Mouse (Mus musculus): ENCODE data around the gene Cyp26c1. TPM values are rescaled to one million over a fixed set of nuclear protein-coding genes. Genes with fewer than 3 reads are reported as not detected.
A peak's percentile ranks its signal among the peaks of the same experiment; 100 is the strongest.

The Cyp26c1 gene
- total RNA-seq (2021) = under 1 TPM; 0.15 TPM
- long read RNA-seq, experiment 1 = 0 reads
- long read RNA-seq, experiment 2 = 0 reads

DNA sequence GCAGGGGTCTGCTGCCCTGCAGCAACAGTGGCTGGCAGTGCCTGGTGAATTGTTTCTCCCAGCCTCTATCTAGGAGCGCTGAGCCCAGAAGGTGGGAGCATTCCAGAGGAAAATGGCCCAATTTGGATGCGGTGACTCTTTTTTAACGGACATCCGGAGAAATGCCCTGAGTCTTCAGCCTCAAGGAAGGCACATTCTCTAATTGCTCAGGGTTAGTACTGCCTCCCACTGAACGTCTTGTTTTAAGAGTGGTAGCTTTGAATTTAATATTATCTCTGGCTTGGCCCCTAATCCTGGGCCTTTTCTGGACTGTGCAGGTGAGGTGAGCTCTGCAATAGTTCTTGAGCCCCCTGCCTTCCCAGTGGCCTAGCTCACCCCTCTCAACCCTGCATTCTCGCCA lies at the start of gene Cyp26c1:
Gene Cyp26c1 (plus strand): TSS at position 301 of the 400 bp plus-strand sequence.
- no peak for DNase-seq

DNA sequence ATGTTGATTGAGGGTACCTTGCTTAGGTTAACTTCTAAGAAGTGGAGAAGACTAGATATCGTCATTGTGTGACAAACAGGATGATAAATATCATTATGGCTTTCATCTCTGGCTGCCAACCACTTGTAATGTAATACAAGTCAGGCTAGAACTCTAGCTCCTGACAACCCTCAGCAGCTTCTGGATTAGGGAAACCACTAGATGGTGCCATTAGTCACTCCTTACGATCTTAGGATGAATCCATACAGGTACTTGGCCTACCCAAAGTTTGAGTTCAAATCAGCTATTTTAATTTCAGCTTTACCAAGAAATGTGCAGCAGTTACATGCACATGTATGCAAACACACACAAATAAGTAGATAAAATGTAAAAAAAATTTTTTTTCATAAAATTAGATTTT lies 37.4 kb upstream of the Cyp26c1 start:
- DNase-seq = no peak

DNA sequence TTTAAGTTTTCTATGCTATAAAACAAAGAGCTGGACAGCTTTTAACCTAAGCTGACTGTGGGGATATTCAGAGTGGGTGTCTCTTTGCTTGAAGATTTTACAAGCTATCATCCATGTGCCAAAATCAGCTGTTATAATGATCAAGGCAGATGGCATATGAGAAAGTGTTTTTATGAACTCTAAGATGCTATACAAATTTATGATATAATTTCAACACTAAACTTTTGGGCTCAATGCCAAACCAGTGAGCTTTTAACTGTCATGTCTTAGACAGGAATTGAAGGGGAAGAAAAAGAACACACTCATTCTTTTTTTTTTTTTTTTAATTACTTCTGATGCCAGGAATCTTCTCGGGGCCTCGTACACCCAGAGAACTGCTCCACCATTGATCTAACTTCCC lies 34.9 kb upstream of the Cyp26c1 start:
- no peak for DNase-seq

- no peak for DNase-seq
Measured at GRCm38 (mm10) chr19:37654012-37654411, 31.4 kb upstream of the Cyp26c1 start.

GRCm38 (mm10) chr19:37656441-37656840 lies 28.9 kb upstream of the Cyp26c1 start:
- no peak for DNase-seq

DNA sequence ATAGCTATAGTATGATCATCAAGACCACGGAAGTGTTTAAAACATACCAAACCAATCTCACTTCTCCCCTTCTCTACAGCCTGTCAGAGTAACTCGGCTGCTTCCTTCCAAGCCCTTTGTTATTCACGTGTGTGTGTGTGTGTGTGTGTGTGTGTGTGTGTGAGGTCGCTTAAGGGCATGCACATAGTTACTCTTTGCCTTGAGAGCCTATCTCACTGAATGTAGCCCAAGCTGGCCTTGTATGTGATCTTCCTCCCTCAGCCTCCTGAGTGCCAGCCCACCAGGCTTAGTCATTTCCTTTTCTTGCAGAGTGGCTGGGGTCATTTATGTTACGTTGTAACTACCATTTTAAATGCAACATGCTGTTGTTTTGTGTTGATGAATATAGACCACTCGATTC lies 20.1 kb upstream of the Cyp26c1 start:
- no peak for DNase-seq

- DNase-seq = no peak
Measured at GRCm38 (mm10) chr19:37667855-37668594, 17.4 kb upstream of the Cyp26c1 start.

- DNase-seq = no peak
Measured at GRCm38 (mm10) chr19:37668657-37669056, 16.7 kb upstream of the Cyp26c1 start.

DNA sequence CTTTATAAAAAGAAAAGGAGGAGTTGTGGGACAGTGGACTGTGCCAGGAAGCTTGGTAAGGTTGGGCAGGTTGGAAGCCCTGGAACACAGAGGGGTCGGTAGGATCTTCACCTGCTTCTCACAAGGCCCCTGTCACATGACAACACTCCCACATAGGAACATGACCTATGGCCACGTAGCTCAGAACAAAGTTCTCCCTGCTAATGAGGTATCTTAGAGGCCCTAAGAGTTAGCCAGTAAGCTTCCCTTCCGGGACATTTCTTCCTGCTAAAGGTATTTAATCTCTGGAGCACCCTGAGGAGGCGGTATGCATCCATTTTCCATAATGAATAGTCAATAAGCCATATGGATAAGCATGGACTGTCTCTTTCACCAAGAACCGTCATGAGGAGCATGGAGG lies 15.9 kb upstream of the Cyp26c1 start:
- DNase-seq = no peak

GRCm38 (mm10) chr19:37673393-37673792 lies 12.0 kb upstream of the Cyp26c1 start:
- no peak for DNase-seq

- DNase-seq = no peak
Measured at GRCm38 (mm10) chr19:37686347-37686746, 966 bp downstream of the Cyp26c1 start.

DNA sequence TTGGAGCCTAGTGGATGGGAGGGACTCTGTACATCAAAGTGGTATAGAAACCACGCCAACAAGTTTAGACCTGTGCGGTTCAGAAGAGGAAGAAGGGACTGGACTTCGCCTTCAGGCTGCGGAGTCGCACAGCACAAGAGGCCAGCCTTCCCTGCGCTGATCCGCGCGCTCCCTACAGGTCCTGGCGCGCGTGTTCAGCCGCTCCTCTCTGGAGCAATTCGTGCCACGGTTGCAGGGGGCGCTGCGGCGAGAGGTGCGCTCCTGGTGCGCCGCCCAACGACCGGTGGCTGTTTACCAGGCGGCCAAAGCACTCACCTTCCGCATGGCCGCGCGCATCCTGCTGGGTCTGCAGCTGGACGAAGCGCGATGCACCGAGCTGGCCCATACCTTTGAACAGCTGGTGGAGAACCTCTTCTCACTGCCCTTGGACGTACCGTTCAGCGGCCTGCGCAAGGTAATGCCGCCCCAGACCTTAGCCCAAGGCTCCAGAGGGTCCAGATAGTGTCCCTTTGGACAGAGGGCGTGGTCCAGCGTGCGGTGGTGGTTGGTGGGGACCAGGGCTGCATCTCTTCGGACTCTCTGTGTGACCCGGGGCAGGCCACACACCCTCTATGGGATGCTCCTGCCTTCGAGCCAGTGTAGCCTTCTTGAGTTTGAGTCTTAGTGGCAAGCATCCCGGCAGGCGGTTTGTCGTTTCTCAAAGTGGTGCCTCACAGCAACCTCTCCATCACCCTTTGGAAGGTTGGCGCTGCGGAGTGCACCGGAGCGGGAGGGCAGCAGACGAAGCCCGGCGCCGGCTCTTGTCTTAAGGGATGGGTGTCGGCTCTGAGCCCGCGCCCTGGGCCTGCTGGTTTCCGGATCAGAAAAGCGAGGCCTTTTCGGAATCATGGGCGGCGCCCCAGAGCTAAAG lies 1.8 kb downstream of the Cyp26c1 start:
- DNase-seq = peak; percentile 41

DNA sequence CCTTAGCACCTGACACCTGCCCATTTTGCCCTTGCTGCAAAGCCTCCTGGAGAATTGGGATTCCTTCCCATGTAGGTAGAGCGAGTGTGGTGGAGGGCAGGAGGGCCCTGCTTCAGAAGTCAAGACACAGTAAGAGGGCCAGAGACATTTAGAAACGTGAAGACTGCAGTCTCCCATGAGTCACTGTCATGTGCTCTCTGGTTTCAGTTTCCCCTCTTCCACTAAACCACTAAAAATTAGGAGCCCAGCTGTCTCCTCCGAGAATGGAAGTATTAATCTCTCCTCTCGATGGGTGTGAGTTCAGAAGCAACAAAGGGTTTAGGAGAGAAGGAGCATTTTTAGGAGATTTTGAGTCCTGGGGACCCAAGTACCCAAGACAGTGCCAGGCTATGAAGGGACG lies 4.1 kb downstream of the Cyp26c1 start:
- no peak for DNase-seq

- peak; percentile 46 for DNase-seq
Measured at GRCm38 (mm10) chr19:37690716-37691115, 5.3 kb downstream of the Cyp26c1 start.

GRCm38 (mm10) chr19:37692879-37693278 lies 7.5 kb downstream of the Cyp26c1 start:
- DNase-seq = peak; percentile 53

- DNase-seq = no peak
Measured at GRCm38 (mm10) chr19:37695146-37695545, 9.8 kb downstream of the Cyp26c1 start.

DNA sequence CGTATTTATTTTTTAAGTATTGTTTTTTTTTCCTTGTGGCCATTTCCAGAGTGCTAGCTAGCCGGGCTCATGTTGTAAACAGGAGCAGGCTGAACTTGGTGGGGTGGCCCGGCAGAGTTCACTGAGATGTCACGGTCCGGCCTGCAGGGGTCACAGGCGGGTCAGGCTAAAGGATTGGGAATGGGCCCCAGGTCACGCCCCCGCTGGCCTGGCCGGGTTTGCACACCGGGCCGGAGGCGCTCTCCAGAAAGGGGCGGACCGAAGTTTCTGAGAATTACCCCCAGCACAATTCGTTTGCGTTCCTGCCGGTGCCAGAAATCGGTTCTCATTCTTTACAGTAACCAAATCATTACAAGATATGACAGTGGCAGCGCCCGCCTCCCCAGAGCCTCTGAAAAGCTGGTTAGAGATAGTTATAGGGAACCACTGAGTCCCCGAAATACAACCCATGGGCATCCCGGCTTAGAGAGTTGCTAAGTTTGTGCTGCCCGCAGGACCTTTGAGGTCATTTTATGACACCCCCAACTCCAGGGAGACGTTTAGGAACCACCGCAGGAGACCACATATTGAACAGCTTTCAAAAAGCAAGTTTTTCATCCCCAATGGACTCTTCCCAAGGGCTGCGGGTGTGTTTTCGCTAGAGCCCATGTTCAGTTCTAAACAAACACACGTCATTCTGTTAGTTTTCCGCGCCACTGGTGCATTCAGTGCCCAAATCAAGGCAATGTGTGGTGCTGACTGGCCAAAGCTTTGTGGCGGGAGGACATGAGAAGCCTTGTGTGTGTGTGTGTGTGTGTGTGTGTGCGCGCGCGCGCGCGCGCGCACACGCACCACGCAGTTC lies 10.6 kb downstream of the Cyp26c1 start:
- no peak for DNase-seq

GRCm38 (mm10) chr19:37696603-37697334 lies 11.4 kb downstream of the Cyp26c1 start:
- DNase-seq = no peak

DNA sequence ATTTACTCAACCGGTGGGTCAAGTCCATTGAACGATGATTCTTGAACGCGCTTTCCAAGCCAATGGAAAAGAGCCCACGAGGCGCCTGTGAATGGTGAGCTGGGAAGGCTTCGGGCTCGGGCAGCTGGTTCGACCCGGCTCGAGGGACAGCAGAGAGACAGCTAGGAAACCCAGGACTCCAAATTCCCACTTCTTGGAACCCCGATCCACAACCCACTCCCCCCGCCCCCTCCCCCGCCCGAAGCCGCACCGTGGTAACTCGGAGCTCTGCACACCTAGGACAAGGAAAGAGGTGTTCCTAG lies 11.9 kb downstream of the Cyp26c1 start:
- no peak for DNase-seq

GRCm38 (mm10) chr19:37697651-37698272 lies 12.4 kb downstream of the Cyp26c1 start, which contains the start of gene Cyp26a1:
Gene Cyp26a1, plus strand, starts transcription at chr19:37697798.
- no peak for DNase-seq
